In the genomic region with DNA sequence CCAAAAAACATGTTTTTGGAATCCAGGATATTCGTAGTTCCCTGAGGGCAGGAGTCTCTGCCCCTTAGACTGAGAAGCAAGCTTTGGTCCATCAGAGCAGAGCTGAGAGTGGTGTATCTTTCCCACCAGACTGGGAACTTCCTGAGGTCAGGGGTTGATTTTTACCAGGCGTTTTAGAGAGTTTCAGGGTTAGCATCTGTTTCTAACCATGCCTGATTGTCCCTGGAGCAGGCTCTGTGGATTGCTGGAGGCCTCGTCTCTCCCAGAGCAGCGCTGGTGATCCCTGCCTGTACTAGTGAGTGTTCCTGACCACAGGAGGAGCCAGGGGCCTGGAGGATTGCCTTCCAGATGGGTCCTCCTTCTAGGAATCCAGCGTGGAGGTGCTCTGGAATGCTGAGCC, we compare ENCODE assay signal across 12 mouse cellular contexts.
DNase-seq lines count a peak whose midpoint lies in the region; ATAC-seq and TF ChIP-seq lines count a peak whose summit lies in the region.
"Had no signal": no experiment of that assay in that cellular context is flagged by ENCODE, and none has a peak within 500 bp of the region (broad histone marks: within the 10 kb centered on the region; RNA-seq: fewer than 3 reads in every experiment).

No protein-coding gene starts in this region.

- 0 out of 2 replicates have a peak, but pooled peaks cover 8% of the 10 kb centered on the region for H3K27me3 ChIP-seq in forebrain, postnatal 0 days (ENCODE audit: insufficient read depth, low read length)
- peaks cover 16% of the 10 kb centered on the region for H3K27me3 ChIP-seq in forebrain, embryonic 13.5 days
- H3K27me3 ChIP-seq in megakaryocyte, embryonic 14.5 days (replicated peaks) = peaks cover 26% of the 10 kb centered on the region
- peaks cover 26% of the 10 kb centered on the region for H3K27me3 ChIP-seq in neural tube, embryonic 15.5 days (replicated peaks)

- no peaks in the 10 kb centered on the region for H3K79me2 ChIP-seq in macrophage (ENCODE audit: inconsistent target)

- H3K4me2 ChIP-seq in forebrain, postnatal 0 days (ENCODE audit: low read depth) = no peak overlapping the region
- no peak overlapping the region for H3K4me2 ChIP-seq in forebrain, embryonic 13.5 days
- no peak overlapping the region for H3K4me2 ChIP-seq in neural tube, embryonic 15.5 days
- H3K4me2 ChIP-seq: liver, embryonic 15.5 days had no signal

- H3K4me1 ChIP-seq in forebrain, postnatal 0 days (ENCODE audit: insufficient read depth) = peaks cover 10% of the 10 kb centered on the region; the same call in 1 of the 2 replicates
- peaks cover 26% of the 10 kb centered on the region for H3K4me1 ChIP-seq in forebrain, embryonic 13.5 days
- H3K4me1 ChIP-seq in megakaryocyte, embryonic 14.5 days = peaks cover 72% of the 10 kb centered on the region
- peaks cover 22% of the 10 kb centered on the region for H3K4me1 ChIP-seq in neural tube, embryonic 15.5 days
- H3K4me1 ChIP-seq: liver, embryonic 15.5 days had no signal

- no peak overlapping the region for H3K4me3 ChIP-seq in forebrain, postnatal 0 days (ENCODE audit: low read depth, low read length)
- H3K4me3 ChIP-seq in forebrain, embryonic 13.5 days = no peak overlapping the region
- peak overlapping the region; percentile 85 for H3K4me3 ChIP-seq in megakaryocyte, embryonic 14.5 days (replicated peaks)
- H3K4me3 ChIP-seq in macrophage (ENCODE audit: inconsistent target) = no peak overlapping the region
- H3K4me3 ChIP-seq in neural tube, embryonic 15.5 days (replicated peaks) = no peak overlapping the region
- H3K4me3 ChIP-seq: liver, embryonic 15.5 days had no signal

- H3K36me3 ChIP-seq in forebrain, postnatal 0 days (ENCODE audit: insufficient read depth) = no peaks in the 10 kb centered on the region
- H3K36me3 ChIP-seq in forebrain, embryonic 13.5 days (ENCODE audit: poor library complexity, severe bottlenecking) = no peaks in the 10 kb centered on the region
- H3K36me3 ChIP-seq in megakaryocyte, embryonic 14.5 days (replicated peaks; ENCODE audit: low read length) = no peaks in the 10 kb centered on the region
- no peaks in the 10 kb centered on the region for H3K36me3 ChIP-seq in macrophage (ENCODE audit: inconsistent target)
- H3K36me3 ChIP-seq in neural tube, embryonic 15.5 days = no peaks in the 10 kb centered on the region
- H3K36me3 ChIP-seq: liver, embryonic 15.5 days had no signal

- H3K9ac ChIP-seq in forebrain, postnatal 0 days = no peak overlapping the region
- no peak overlapping the region for H3K9ac ChIP-seq in forebrain, embryonic 13.5 days
- no peak overlapping the region for H3K9ac ChIP-seq in neural tube, embryonic 15.5 days (replicated peaks)
- H3K9ac ChIP-seq: liver, embryonic 15.5 days had no signal

- H3K27ac ChIP-seq in forebrain, postnatal 0 days (ENCODE audit: low read depth, low read length) = peak overlapping the region; percentile 40; the same call in 1 of the 2 replicates
- no peak overlapping the region for H3K27ac ChIP-seq in forebrain, embryonic 13.5 days
- peak overlapping the region; percentile 72 for H3K27ac ChIP-seq in macrophage
- no peak overlapping the region for H3K27ac ChIP-seq in neural tube, embryonic 15.5 days (replicated peaks)
- H3K27ac ChIP-seq: liver, embryonic 15.5 days had no signal

- no peaks in the 10 kb centered on the region for H3K9me3 ChIP-seq in forebrain, postnatal 0 days (ENCODE audit: low read length)
- H3K9me3 ChIP-seq in forebrain, embryonic 13.5 days (replicated peaks) = no peaks in the 10 kb centered on the region
- H3K9me3 ChIP-seq in megakaryocyte, embryonic 14.5 days = peaks cover 8% of the 10 kb centered on the region; the same call in 1 of the 2 replicates
- no peaks in the 10 kb centered on the region for H3K9me3 ChIP-seq in neural tube, embryonic 15.5 days (replicated peaks)
- H3K9me3 ChIP-seq: liver, embryonic 15.5 days had no signal

- TF ChIP-seq CTCF in forebrain, postnatal 0 days (IDR thresholded peaks at IDR 0.05; ENCODE audit: low read depth) = no peak

- 57% methylated on average over 5 of the region's 5 CpGs for WGBS in forebrain, postnatal 0 days
- 54% methylated on average over 5 of the region's 5 CpGs for WGBS in forebrain, embryonic 13.5 days
- 92% methylated on average over 5 of the region's 5 CpGs for WGBS in macrophage (ENCODE audit: missing documents)
- 65% methylated on average over 5 of the region's 5 CpGs for WGBS in neural tube, embryonic 15.5 days

- no peak for DNase-seq in forebrain, postnatal 0 days
- DNase-seq in embryo, embryonic 9.5 days (ENCODE audit: extremely low spot score) = peak; percentile 39
- DNase-seq in lung, postnatal 4 days = no peak
- DNase-seq: adrenal gland, adult 8-10 months; cerebellum, adult 8-10 months; heart, adult 18-20 months had no signal

- ATAC-seq in forebrain, postnatal 0 days = no peak
- ATAC-seq in forebrain, embryonic 13.5 days = no peak
- ATAC-seq in megakaryocyte, adult 5-6 weeks (ENCODE audit: poor library complexity, severe bottlenecking) = no peak
- ATAC-seq in neural tube, embryonic 15.5 days (ENCODE audit: low FRiP score) = no peak

Comparison
In these comparisons a context has a peak if more than half of its experiments do, and no peak if none do; other contexts are left out.
1. H3K27ac ChIP-seq: peak in forebrain, postnatal 0 days (single experiment) and macrophage (single experiment); none in forebrain, embryonic 13.5 days (single experiment) and neural tube, embryonic 15.5 days (single experiment).